Mouse (Mus musculus) CH12.LX (cell line): ENCODE measurements at regions not wholly inside any gene's neighbourhood (a gene's known extent, or its start where the extent isn't known, plus 50 kb on each side); places are given as distances from the start of the nearest gene placed in this dataset.

Source experiments
- CTCF ChIP-seq, 2 experiments: IDR thresholded peaks in 1 of 2; conservative IDR thresholded peaks in 1 of 2; 2 replicates each; pipeline ENCODE4 v1.5.1; 2011 to 2012; ENCODE audit warnings: low read depth in 2 of 2, low read length in 2 of 2, improper control_type of control experiment in 1 of 2, inconsistent platforms in 1 of 2, mild to moderate bottlenecking in 1 of 2, moderate library complexity in 1 of 2
- E2F4 ChIP-seq: IDR thresholded peaks from 2 replicates; pipeline ENCODE4 v1.6.1; 2011; ENCODE audit warnings: low read depth, low read length, improper control_type of control experiment; ENCODE audit not compliant: insufficient replicate concordance
- JUND ChIP-seq: conservative IDR thresholded peaks from 2 replicates; pipeline ENCODE4 v1.6.1; 2011; ENCODE audit warnings: low read depth, low read length, improper control_type of control experiment
- MAX ChIP-seq: IDR thresholded peaks from 2 replicates; pipeline ENCODE4 v1.6.1; 2011; ENCODE audit warnings: low read length, improper control_type of control experiment
- MAZ ChIP-seq: IDR thresholded peaks from 2 replicates; pipeline ENCODE4 v1.6.1; 2012; ENCODE audit warnings: low read depth, mild to moderate bottlenecking, inconsistent platforms, low read length, improper control_type of control experiment, moderate library complexity
- PAX5 ChIP-seq: IDR thresholded peaks from 2 replicates; pipeline ENCODE4 v1.6.1; 2012; ENCODE audit warnings: low read length, inconsistent platforms, mixed read lengths
- POLR2A ChIP-seq: IDR thresholded peaks from 2 replicates; pipeline ENCODE4 v1.6.1; 2011; ENCODE audit warnings: low read depth, mild to moderate bottlenecking, improper control_type of control experiment, low read length
- SIN3A ChIP-seq: IDR thresholded peaks from 2 replicates; pipeline ENCODE4 v1.6.1; 2012; ENCODE audit warnings: low read length, improper control_type of control experiment, inconsistent platforms
- TCF12 ChIP-seq: IDR thresholded peaks from 2 replicates; pipeline ENCODE4 v1.6.1; 2014; ENCODE audit warnings: low read depth, mild to moderate bottlenecking, inconsistent platforms, low read length, improper control_type of control experiment
- USF2 ChIP-seq: conservative IDR thresholded peaks from 2 replicates; pipeline ENCODE4 v1.6.1; 2011; ENCODE audit warnings: low read depth, low read length, improper control_type of control experiment
- ZMIZ1 ChIP-seq: IDR thresholded peaks from 2 replicates; pipeline ENCODE4 v1.6.1; 2012; ENCODE audit warnings: low read depth, mild to moderate bottlenecking, inconsistent platforms, low read length, improper control_type of control experiment

- TF ChIP-seq PAX5 (no peak), JUND (no peak), SIN3A (no peak), ZMIZ1 (no peak), CTCF (conservative IDR thresholded peaks at IDR 0.05 in 1 of 2, IDR thresholded peaks at IDR 0.05 in 1 of 2; ENCODE audit: low read depth in 2 of 2, low read length in 2 of 2) (no peak), MAZ (no peak), E2F4 (no peak), POLR2A (no peak), USF2 (no peak), TCF12 (no peak), MAX (no peak)
Measured at GRCm38 (mm10) chr12:8410410-8411341, 89.1 kb downstream of the Rhob start.
